Mouse (Mus musculus): Measurements from ENCODE around the gene Defb23.

Defb23 gene

GRCm38 (mm10) chr2:152464570-152465150, at the start of gene Defb23:
Gene Defb23, minus strand, starts transcription at chr2:152464620.
- no peak for DNase-seq (ENCODE audit: low spot score)

GRCm38 (mm10) chr2:152511592-152511991, 47.2 kb upstream of the Defb23 start, which contains the start of gene Defb26:
Gene Defb26, minus strand, starts transcription at chr2:152511692.
- DNase-seq (ENCODE audit: low spot score), result no peak

- DNase-seq (ENCODE audit: low spot score), result no peak
Observed at GRCm38 (mm10) chr2:152503950-152504349, 39.5 kb upstream of the Defb23 start.

- no peak for DNase-seq (ENCODE audit: low spot score)
Observed at GRCm38 (mm10) chr2:152500863-152501229, 36.4 kb upstream of the Defb23 start.

- DNase-seq (ENCODE audit: low spot score), result no peak
Observed at GRCm38 (mm10) chr2:152500204-152500862, 35.9 kb upstream of the Defb23 start.

GRCm38 (mm10) chr2:152498020-152498419, 33.6 kb upstream of the Defb23 start:
- no peak for DNase-seq (ENCODE audit: low spot score)

- DNase-seq (ENCODE audit: low spot score), result no peak
Observed at GRCm38 (mm10) chr2:152493151-152493550, 28.7 kb upstream of the Defb23 start.

- DNase-seq (ENCODE audit: low spot score), result no peak
Observed at GRCm38 (mm10) chr2:152490038-152490437, 25.6 kb upstream of the Defb23 start, which contains the start of gene Defb22. Gene Defb22, minus strand, starts transcription at chr2:152490138.

- no peak for DNase-seq (ENCODE audit: low spot score)
Observed at GRCm38 (mm10) chr2:152487024-152487423, 22.6 kb upstream of the Defb23 start.

- DNase-seq (ENCODE audit: low spot score), result no peak
Observed at GRCm38 (mm10) chr2:152481726-152482125, 17.3 kb upstream of the Defb23 start.

- DNase-seq (ENCODE audit: low spot score), result no peak
Observed at GRCm38 (mm10) chr2:152480881-152481280, 16.5 kb upstream of the Defb23 start.

- no peak for DNase-seq (ENCODE audit: low spot score)
Observed at GRCm38 (mm10) chr2:152476763-152477162, 12.3 kb upstream of the Defb23 start, which contains the start of gene Defb20. Gene Defb20, plus strand, starts transcription at chr2:152477063.

GRCm38 (mm10) chr2:152472434-152472833, 8.0 kb upstream of the Defb23 start:
- no peak for DNase-seq (ENCODE audit: low spot score)

- no peak for DNase-seq (ENCODE audit: low spot score)
Observed at GRCm38 (mm10) chr2:152470973-152471372, 6.6 kb upstream of the Defb23 start.

GRCm38 (mm10) chr2:152459241-152459640, 5.2 kb downstream of the Defb23 start:
- no peak for DNase-seq (ENCODE audit: low spot score)

GRCm38 (mm10) chr2:152452101-152452781, 12.2 kb downstream of the Defb23 start:
- no peak for DNase-seq (ENCODE audit: low spot score)

GRCm38 (mm10) chr2:152450241-152450640, 14.2 kb downstream of the Defb23 start:
- peak; percentile 63 for DNase-seq (ENCODE audit: low spot score)

- peak; percentile 30 for DNase-seq (ENCODE audit: low spot score)
Observed at GRCm38 (mm10) chr2:152447461-152447860, 17.0 kb downstream of the Defb23 start.

GRCm38 (mm10) chr2:152446642-152447041, 17.8 kb downstream of the Defb23 start:
- DNase-seq (ENCODE audit: low spot score), result no peak

- DNase-seq (ENCODE audit: low spot score), result no peak
Observed at GRCm38 (mm10) chr2:152443281-152443680, 21.1 kb downstream of the Defb23 start.

- no peak for DNase-seq (ENCODE audit: low spot score)
Observed at GRCm38 (mm10) chr2:152442322-152442721, 22.1 kb downstream of the Defb23 start.

GRCm38 (mm10) chr2:152439833-152440232, 24.6 kb downstream of the Defb23 start:
- no peak for DNase-seq (ENCODE audit: low spot score)

- DNase-seq (ENCODE audit: low spot score), result no peak
Observed at GRCm38 (mm10) chr2:152438963-152439362, 25.5 kb downstream of the Defb23 start.
